Mouse (Mus musculus): ENCODE measurements at regions not wholly inside any gene's neighbourhood (a gene's known extent, or its start where the extent isn't known, plus 50 kb on each side); places are given as distances from the start of the nearest gene placed in this dataset.

DNA sequence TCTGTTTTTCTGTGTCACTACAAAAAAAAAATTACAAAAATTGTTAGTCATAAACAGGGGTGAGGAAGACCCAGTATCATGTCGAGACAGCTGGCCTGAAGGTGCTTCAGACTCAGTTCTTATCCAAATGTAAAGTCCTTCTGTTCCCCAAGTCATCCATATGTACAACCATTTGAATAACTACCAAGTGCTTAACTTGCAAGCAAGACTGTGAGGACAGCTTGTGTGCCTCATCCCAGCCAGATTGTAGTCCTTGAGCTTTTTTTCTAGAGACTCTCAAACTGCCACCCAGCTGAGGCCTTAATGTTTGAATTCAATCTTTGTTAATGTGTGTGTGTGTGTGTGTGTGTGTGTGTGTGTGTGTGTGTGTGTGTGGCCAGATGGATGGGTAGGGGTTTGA is 1164.9 kb downstream of the Ntrk3 start:
- TF ChIP-seq POLR2A (IDR thresholded peaks at IDR 0.05; ENCODE audit: insufficient read depth, low read depth, low read length) (no peak), CTCF (IDR thresholded peaks at IDR 0.05) (no peak), EP300 (IDR thresholded peaks at IDR 0.05; ENCODE audit: insufficient read depth, low read depth, low read length) (no peak)

All from heart, adult 2 months (tissue).